23 mouse cellular contexts compared by ENCODE assay signal in genomic region chr17:29407405-29407804, GRCm38 (mm10). TPM values are rescaled to one million over a fixed set of nuclear protein-coding genes. Genes with fewer than 3 reads are reported as not detected.
DNase-seq lines count a peak whose midpoint lies in the region; ATAC-seq and TF ChIP-seq lines count a peak whose summit lies in the region.
"Had no signal": no experiment of that assay in that cellular context is flagged by ENCODE, and none has a peak within 500 bp of the region (broad histone marks: within the 10 kb centered on the region; RNA-seq: fewer than 3 reads in every experiment).

No protein-coding gene starts in this region.

- peak overlapping the region; percentile 17; the same call in 1 of the 2 replicates for H3K27ac ChIP-seq in forebrain, embryonic 10.5 days
- H3K27ac ChIP-seq in forebrain, embryonic 12.5 days = no peak overlapping the region
- H3K27ac ChIP-seq in liver, embryonic 13.5 days = no peak overlapping the region
- H3K27ac ChIP-seq in liver, embryonic 12.5 days = no peak overlapping the region
- no peak overlapping the region for H3K27ac ChIP-seq in liver, postnatal 0 days (ENCODE audit: low read depth)
- H3K27ac ChIP-seq: embryonic facial prominence, embryonic 12.5 days; forebrain, embryonic 13.5 days; gastrocnemius, adult 2 months; hindbrain, embryonic 10.5 days had no signal

- peaks cover 10% of the 10 kb centered on the region for H3K4me1 ChIP-seq in forebrain, embryonic 10.5 days
- H3K4me1 ChIP-seq in forebrain, embryonic 12.5 days = no peaks in the 10 kb centered on the region
- H3K4me1 ChIP-seq in liver, embryonic 13.5 days (replicated peaks) = peaks cover 23% of the 10 kb centered on the region
- peaks cover 20% of the 10 kb centered on the region for H3K4me1 ChIP-seq in liver, embryonic 12.5 days
- H3K4me1 ChIP-seq in liver, postnatal 0 days (ENCODE audit: insufficient read depth) = peaks cover 10% of the 10 kb centered on the region
- H3K4me1 ChIP-seq: embryonic facial prominence, embryonic 12.5 days; forebrain, embryonic 13.5 days had no signal

- ATAC-seq in forebrain, embryonic 12.5 days (ENCODE audit: low FRiP score) = no peak
- peak; percentile 30; the same call in 1 of the 2 replicates for ATAC-seq in liver, embryonic 13.5 days (ENCODE audit: low read depth)
- ATAC-seq in liver, embryonic 12.5 days = no peak
- ATAC-seq in liver, postnatal 0 days = peak; percentile 47; the same call in 1 of the 2 replicates
- ATAC-seq: CD4-positive, CD25-positive, alpha-beta regulatory T cell, adult 4 months; forebrain, embryonic 13.5 days had no signal

- H3K9ac ChIP-seq in forebrain, embryonic 12.5 days = no peak overlapping the region
- no peak overlapping the region for H3K9ac ChIP-seq in liver, embryonic 13.5 days
- no peak overlapping the region for H3K9ac ChIP-seq in liver, embryonic 12.5 days
- H3K9ac ChIP-seq in liver, postnatal 0 days (replicated peaks) = no peak overlapping the region
- H3K9ac ChIP-seq: embryonic facial prominence, embryonic 12.5 days; forebrain, embryonic 13.5 days; heart, embryonic 12.5 days had no signal

- H3K9me3 ChIP-seq in forebrain, embryonic 10.5 days = no peaks in the 10 kb centered on the region
- no peaks in the 10 kb centered on the region for H3K9me3 ChIP-seq in forebrain, embryonic 12.5 days
- no peaks in the 10 kb centered on the region for H3K9me3 ChIP-seq in liver, embryonic 13.5 days (replicated peaks)
- no peaks in the 10 kb centered on the region for H3K9me3 ChIP-seq in liver, embryonic 12.5 days (replicated peaks)
- H3K9me3 ChIP-seq in liver, postnatal 0 days (ENCODE audit: low read length) = no peaks in the 10 kb centered on the region
- H3K9me3 ChIP-seq: embryonic facial prominence, embryonic 12.5 days; forebrain, embryonic 13.5 days; G1E; heart, embryonic 12.5 days; hindbrain, embryonic 10.5 days had no signal

- DNase-seq in forebrain, embryonic 10.5 days (ENCODE audit: extremely low spot score, low spot score) = no peak
- DNase-seq in kidney, adult 9 months = peak; percentile 59
- no peak for DNase-seq in kidney, adult 18-20 months
- DNase-seq in liver, embryonic 13.5 days = no peak
- no peak for DNase-seq in liver, postnatal 0 days
- no peak for DNase-seq in adrenal gland, postnatal 4 days (ENCODE audit: low spot score in 2 of 2)
- DNase-seq: adrenal gland, adult 8-10 months; adrenal gland, postnatal 36 days; B cell, adult 2 months; cerebellum, adult 11 months; cerebellum, adult 8-10 months; cerebellum, postnatal 14 days; embryo, embryonic 11 days; gastrocnemius, adult 2 months; gastrocnemius, postnatal 25 days had no signal

- no peak for TF ChIP-seq CTCF in liver, postnatal 0 days (IDR thresholded peaks at IDR 0.05; ENCODE audit: low read depth)

- H3K4me3 ChIP-seq in forebrain, embryonic 10.5 days = no peak overlapping the region
- H3K4me3 ChIP-seq in forebrain, embryonic 12.5 days (replicated peaks) = no peak overlapping the region
- no peak overlapping the region for H3K4me3 ChIP-seq in liver, embryonic 13.5 days (replicated peaks)
- H3K4me3 ChIP-seq in liver, embryonic 12.5 days = no peak overlapping the region
- H3K4me3 ChIP-seq in liver, postnatal 0 days (ENCODE audit: low read depth, low read length) = no peak overlapping the region
- H3K4me3 ChIP-seq: embryonic facial prominence, embryonic 12.5 days; forebrain, embryonic 13.5 days; gastrocnemius, adult 2 months; heart, embryonic 12.5 days; hindbrain, embryonic 10.5 days had no signal

- H3K36me3 ChIP-seq in forebrain, embryonic 10.5 days (replicated peaks) = no peaks in the 10 kb centered on the region
- H3K36me3 ChIP-seq in forebrain, embryonic 12.5 days (replicated peaks) = no peaks in the 10 kb centered on the region
- H3K36me3 ChIP-seq in liver, embryonic 13.5 days = no peaks in the 10 kb centered on the region
- no peaks in the 10 kb centered on the region for H3K36me3 ChIP-seq in liver, embryonic 12.5 days
- no peaks in the 10 kb centered on the region for H3K36me3 ChIP-seq in liver, postnatal 0 days (replicated peaks; ENCODE audit: insufficient read depth, low read length)
- H3K36me3 ChIP-seq: embryonic facial prominence, embryonic 12.5 days; G1E; heart, embryonic 12.5 days; hindbrain, embryonic 10.5 days had no signal

- 84% methylated on average over 5 of the region's 5 CpGs for WGBS in forebrain, embryonic 10.5 days
- WGBS in forebrain, embryonic 12.5 days = 86% methylated on average over 5 of the region's 5 CpGs
- WGBS in liver, embryonic 13.5 days (ENCODE audit: insufficient replicate concordance) = 72% methylated on average over 5 of the region's 5 CpGs
- 67% methylated on average over 5 of the region's 5 CpGs for WGBS in liver, embryonic 12.5 days (ENCODE audit: insufficient replicate concordance)
- WGBS in liver, postnatal 0 days (ENCODE audit: insufficient replicate concordance) = 60% methylated on average over 5 of the region's 5 CpGs

- no peak overlapping the region for H3K4me2 ChIP-seq in forebrain, embryonic 12.5 days
- H3K4me2 ChIP-seq in liver, embryonic 13.5 days = no peak overlapping the region
- H3K4me2 ChIP-seq in liver, embryonic 12.5 days = no peak overlapping the region
- H3K4me2 ChIP-seq in liver, postnatal 0 days (ENCODE audit: low read depth, low read length) = no peak overlapping the region
- H3K4me2 ChIP-seq: embryonic facial prominence, embryonic 12.5 days; forebrain, embryonic 13.5 days; heart, embryonic 12.5 days had no signal

- TF ChIP-seq EP300 in liver, postnatal 0 days (IDR thresholded peaks at IDR 0.05; ENCODE audit: low read depth) = no peak

- peaks cover 17% of the 10 kb centered on the region for H3K27me3 ChIP-seq in forebrain, embryonic 10.5 days (ENCODE audit: poor library complexity, severe bottlenecking)
- H3K27me3 ChIP-seq in forebrain, embryonic 12.5 days = 0 out of 2 replicates have a peak, but pooled peaks cover 7% of the 10 kb centered on the region
- H3K27me3 ChIP-seq in liver, embryonic 13.5 days = 0 out of 2 replicates have a peak, but pooled peaks cover 7% of the 10 kb centered on the region
- H3K27me3 ChIP-seq in liver, embryonic 12.5 days (replicated peaks) = peaks cover 7% of the 10 kb centered on the region; the same call in 1 of the 2 replicates
- no peaks in the 10 kb centered on the region for H3K27me3 ChIP-seq in liver, postnatal 0 days (ENCODE audit: insufficient read depth, low read length)
- H3K27me3 ChIP-seq: embryonic facial prominence, embryonic 12.5 days; forebrain, embryonic 13.5 days; heart, embryonic 12.5 days had no signal

RNA-seq across cellular contexts. Expression of gene Fgd2, which starts 46.7 kb away (rescaled TPM):
- 5.4 and 6.3 TPM in 2 replicates for polyA plus RNA-seq in forebrain, embryonic 10.5 days (2016; fragmentation: Nextera tagmentation; extraction: Ambion mirVana)
- 3.4 and 3.7 TPM in 2 replicates for polyA plus RNA-seq in forebrain, embryonic 12.5 days (2016; fragmentation: Nextera tagmentation; extraction: Ambion mirVana)
- polyA plus RNA-seq in liver, embryonic 13.5 days (2015; fragmentation: Nextera tagmentation; extraction: Ambion mirVana) = 4.5 and 5.0 TPM in 2 replicates
- polyA plus RNA-seq in liver, embryonic 12.5 days (2016; fragmentation: Nextera tagmentation; extraction: Ambion mirVana) = 5.1 and 5.9 TPM in 2 replicates
- polyA plus RNA-seq in liver, postnatal 0 days (2015; fragmentation: Nextera tagmentation; extraction: Ambion mirVana) = 6.3 and 8.9 TPM in 2 replicates
- 1 to 10 TPM; 5.6 to 6.5 TPM for total RNA-seq in adrenal gland, postnatal 4 days (2021)

RNA-seq across cellular contexts. Expression of gene Mtch1, which starts 59.7 kb away (rescaled TPM):
- polyA plus RNA-seq in forebrain, embryonic 10.5 days (2016; fragmentation: Nextera tagmentation; extraction: Ambion mirVana) = 255 and 270 TPM in 2 replicates
- polyA plus RNA-seq in forebrain, embryonic 12.5 days (2016; fragmentation: Nextera tagmentation; extraction: Ambion mirVana) = 381 and 393 TPM in 2 replicates
- 55.2 and 64.0 TPM in 2 replicates for polyA plus RNA-seq in liver, embryonic 13.5 days (2015; fragmentation: Nextera tagmentation; extraction: Ambion mirVana)
- polyA plus RNA-seq in liver, embryonic 12.5 days (2016; fragmentation: Nextera tagmentation; extraction: Ambion mirVana) = 107 and 109 TPM in 2 replicates
- 49.0 and 57.5 TPM in 2 replicates for polyA plus RNA-seq in liver, postnatal 0 days (2015; fragmentation: Nextera tagmentation; extraction: Ambion mirVana)
- 100 to 1,000 TPM; 309 to 341 TPM for total RNA-seq in adrenal gland, postnatal 4 days (2021)

Comparison
In these comparisons a context has a peak if more than half of its experiments do, and no peak if none do; other contexts are left out.
1. ATAC-seq: peak in liver, embryonic 13.5 days (single experiment) and liver, postnatal 0 days (single experiment); none in forebrain, embryonic 12.5 days (single experiment) and liver, embryonic 12.5 days (single experiment).